Mouse (Mus musculus) liver, embryonic 15.5 days (tissue): ENCODE results near the gene Pam16. TPM values are rescaled to one million over a fixed set of nuclear protein-coding genes. Genes with fewer than 3 reads are reported as not detected.

Experiments used
- ATAC-seq: fragments of 200-750 bp; cut with Nextera tagmentation; 2 replicates; pipeline ENCODE4 v1.8.0; 2017; ENCODE audit warnings: moderate number of reproducible peaks, mild to moderate bottlenecking, moderate library complexity; ENCODE audit not compliant: insufficient read depth
- H3K27ac ChIP-seq: fragments of 300-500 bp; sonication (generic); replicated peaks from 2 replicates; pipeline ENCODE4 v1.5.1; 2015; ENCODE audit warnings: mild to moderate bottlenecking, inconsistent platforms
- H3K27me3 ChIP-seq: fragments of 300-500 bp; sonication (generic); 2 replicates; pipeline ENCODE4 v1.6.1; 2015; ENCODE audit warnings: mild to moderate bottlenecking, inconsistent platforms
- H3K36me3 ChIP-seq: fragments of 300-500 bp; sonication (generic); replicated peaks from 2 replicates; pipeline ENCODE4 v1.6.1; 2015; ENCODE audit warnings: moderate library complexity, mild to moderate bottlenecking, inconsistent platforms
- H3K4me1 ChIP-seq: fragments of 300-500 bp; sonication (generic); replicated peaks from 2 replicates; pipeline ENCODE4 v1.6.1; 2015; ENCODE audit warnings: inconsistent platforms
- H3K4me2 ChIP-seq: fragments of 300-500 bp; sonication (generic); 2 replicates; pipeline ENCODE4 v1.6.1; 2015; ENCODE audit warnings: moderate library complexity, mild to moderate bottlenecking, inconsistent platforms
- H3K4me3 ChIP-seq: fragments of 300-500 bp; sonication (generic); replicated peaks from 2 replicates; pipeline ENCODE4 v1.5.1; 2015; ENCODE audit warnings: mild to moderate bottlenecking, inconsistent platforms
- H3K9ac ChIP-seq: fragments of 300-500 bp; sonication (generic); 2 replicates; pipeline ENCODE4 v1.6.1; 2015; ENCODE audit warnings: moderate library complexity, mild to moderate bottlenecking, inconsistent platforms
- H3K9me3 ChIP-seq: fragments of 300-500 bp; sonication (generic); replicated peaks from 2 replicates; pipeline ENCODE4 v1.6.1; 2016; ENCODE audit warnings: inconsistent platforms
- WGBS: fragments of 180-500 bp; shearing (Covaris S2); methylation state at CpG from one replicate; pipeline ENCODE4 v1.1.7; 2015; ENCODE audit warnings: mixed read lengths; ENCODE audit not compliant: insufficient replicate concordance; 5-methylcytosine and 5-hydroxymethylcytosine counted together
- polyA plus RNA-seq: library from polyadenylated mRNA; unstranded; fragments of >200 nt; fragmentation: Nextera tagmentation; extraction: Ambion mirVana; gene quantifications from 2 replicates; pipeline ENCODE4 v1.2.1, GENCODE M21; 2015

Pam16 gene
- polyA plus RNA-seq, 1 experiment from 2014 or later, result 53.2 TPM

DNA sequence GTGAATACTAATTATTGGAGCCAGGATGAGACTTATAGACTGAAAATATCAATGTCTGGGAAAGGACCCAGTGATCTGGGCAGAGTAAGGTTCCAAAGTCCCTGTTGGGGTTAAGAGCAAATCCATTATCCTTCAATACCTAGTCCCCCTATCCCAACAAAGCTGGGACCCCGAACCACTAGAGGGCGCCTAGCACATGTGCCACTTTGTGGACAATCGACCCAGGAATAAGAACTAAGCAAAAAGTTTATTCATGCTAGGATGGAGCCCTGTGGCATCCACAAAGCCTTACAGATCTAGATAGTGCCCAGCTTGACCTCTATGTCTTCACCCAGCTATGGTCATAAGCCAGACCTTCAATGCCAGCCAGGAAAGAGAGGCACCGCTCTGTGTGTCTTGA, 56.9 kb downstream of the Pam16 start:
- no peak for ATAC-seq
- Histone ChIP-seq H3K27me3 (peaks cover 5% of the 10 kb centered on the region; the same call in 1 of the 2 replicates), H3K27ac (no peak overlapping the region), H3K9ac (no peak overlapping the region), H3K4me2 (no peak overlapping the region), H3K4me3 (no peak overlapping the region), H3K9me3 (no peaks in the 10 kb centered on the region), H3K36me3 (no peaks in the 10 kb centered on the region), H3K4me1 (no peaks in the 10 kb centered on the region)
- 22% methylated on average over 4 of the region's 4 CpGs for WGBS

Other genes starting within 250 kb of the Pam16 start
- gene Adcy9, start 204.5 kb downstream of the Pam16 start, polyA plus RNA-seq, result 0.41 and 0.67 TPM in 2 replicates
- 3.2 and 5.3 TPM in 2 replicates for gene Srl, start 83.2 kb downstream of the Pam16 start, polyA plus RNA-seq
- 5.6 and 6.4 TPM in 2 replicates for gene Tfap4, start 65.1 kb downstream of the Pam16 start, polyA plus RNA-seq
- gene Glis2, start 30.3 kb downstream of the Pam16 start, polyA plus RNA-seq, result 2.0 and 2.3 TPM in 2 replicates
- gene Vasn, start 15.0 kb upstream of the Pam16 start, polyA plus RNA-seq, result 2.4 and 2.8 TPM in 2 replicates
- 45.7 and 50.1 TPM in 2 replicates for gene Dnaja3, start 15.0 kb upstream of the Pam16 start, polyA plus RNA-seq
- gene Coro7, start 54.8 kb upstream of the Pam16 start, polyA plus RNA-seq, result 10.5 and 13.1 TPM in 2 replicates
- gene Nmral1, start 94.4 kb upstream of the Pam16 start, polyA plus RNA-seq, result 37.2 and 39.6 TPM in 2 replicates
- 36.6 and 37.9 TPM in 2 replicates for gene Hmox2, start 101.4 kb upstream of the Pam16 start, polyA plus RNA-seq
- 20.9 and 24.5 TPM in 2 replicates for gene Cdip1, start 165.3 kb upstream of the Pam16 start, polyA plus RNA-seq
- 0.09 and 0.14 TPM in 2 replicates for gene 4930562C15Rik, start 210.4 kb upstream of the Pam16 start, polyA plus RNA-seq